Comparison of ENCODE assay signal across 19 mouse cellular contexts in the genomic region with DNA sequence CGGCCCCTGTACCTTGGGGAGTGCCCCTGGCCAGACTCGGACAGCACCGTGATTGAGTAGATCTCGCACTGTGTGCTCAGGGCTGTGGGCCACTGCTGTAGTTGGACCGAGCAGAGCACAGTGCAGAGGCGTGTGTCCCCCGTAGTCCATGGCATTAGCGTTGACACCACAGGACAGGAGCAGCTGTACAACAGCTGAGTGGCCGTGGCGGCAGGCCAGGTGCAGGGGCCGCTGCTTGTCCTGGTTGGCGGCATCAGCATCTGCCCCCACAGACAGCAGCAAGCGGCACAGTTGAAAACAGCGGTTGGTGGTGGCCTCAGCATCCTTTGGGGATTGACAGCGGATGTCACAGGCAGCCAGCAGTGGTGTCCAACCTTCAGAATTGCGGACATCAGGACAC. TPM values are rescaled to one million over a fixed set of nuclear protein-coding genes. Genes with fewer than 3 reads are reported as not detected.
DNase-seq lines count a peak whose midpoint lies in the region; ATAC-seq lines count a peak whose summit lies in the region.
"Had no signal": no experiment of that assay in that cellular context is flagged by ENCODE, and none has a peak within 500 bp of the region (broad histone marks: within the 10 kb centered on the region; RNA-seq: fewer than 3 reads in every experiment).

No protein-coding gene starts in this region.

- ATAC-seq in heart, embryonic 11.5 days (replicated peaks; ENCODE audit: insufficient number of reproducible peaks, low FRiP score, low TSS enrichment) = no peak
- ATAC-seq in neural tube, embryonic 12.5 days (ENCODE audit: low FRiP score, low read depth) = no peak
- ATAC-seq in neural tube, embryonic 15.5 days (ENCODE audit: low FRiP score) = no peak

- no peak for DNase-seq in heart, adult 8-10 months (ENCODE audit: low spot score)
- peak; percentile 60 for DNase-seq in gastrocnemius, postnatal 25 days
- DNase-seq in lung, postnatal 4 days = no peak
- no peak for DNase-seq in urinary bladder, postnatal 25 days (ENCODE audit: low spot score)
- DNase-seq: adrenal gland, postnatal 36 days; lung, adult 18-20 months; retina, postnatal 1 day had no signal

- peaks cover 18% of the 10 kb centered on the region for H3K27me3 ChIP-seq in heart, embryonic 11.5 days (ENCODE audit: control insufficient read depth, insufficient read depth, low read length)
- peaks cover 18% of the 10 kb centered on the region for H3K27me3 ChIP-seq in neural tube, embryonic 12.5 days (replicated peaks)
- peaks cover 12% of the 10 kb centered on the region; the same call in 1 of the 2 replicates for H3K27me3 ChIP-seq in neural tube, embryonic 15.5 days (replicated peaks)

- no peak overlapping the region for H3K27ac ChIP-seq in heart, embryonic 11.5 days (ENCODE audit: low read depth, low read length)
- no peak overlapping the region for H3K27ac ChIP-seq in neural tube, embryonic 12.5 days
- no peak overlapping the region for H3K27ac ChIP-seq in neural tube, embryonic 15.5 days (replicated peaks)
- H3K27ac ChIP-seq: heart, embryonic 15.5 days; limb, embryonic 12.5 days had no signal

- H3K36me3 ChIP-seq in heart, embryonic 11.5 days (ENCODE audit: control insufficient read depth, insufficient read depth, low read length) = no peaks in the 10 kb centered on the region
- no peaks in the 10 kb centered on the region for H3K36me3 ChIP-seq in neural tube, embryonic 12.5 days
- no peaks in the 10 kb centered on the region for H3K36me3 ChIP-seq in neural tube, embryonic 15.5 days
- H3K36me3 ChIP-seq: heart, embryonic 15.5 days; limb, embryonic 12.5 days had no signal

- H3K9ac ChIP-seq in heart, embryonic 11.5 days (ENCODE audit: low read depth, low read length) = 0 out of 2 replicates have a peak overlapping the region, but pooled peaks have one; percentile 16
- peak overlapping the region; percentile 38; the same call in 1 of the 2 replicates for H3K9ac ChIP-seq in neural tube, embryonic 12.5 days
- H3K9ac ChIP-seq in neural tube, embryonic 15.5 days (replicated peaks) = no peak overlapping the region
- H3K9ac ChIP-seq: heart, embryonic 15.5 days; limb, embryonic 12.5 days had no signal

- peaks cover 16% of the 10 kb centered on the region for H3K4me1 ChIP-seq in heart, embryonic 11.5 days (ENCODE audit: control insufficient read depth, insufficient read depth, low read length)
- peaks cover 10% of the 10 kb centered on the region for H3K4me1 ChIP-seq in neural tube, embryonic 12.5 days
- H3K4me1 ChIP-seq in neural tube, embryonic 15.5 days = peaks cover 22% of the 10 kb centered on the region; the same call in 1 of the 2 replicates

- H3K9me3 ChIP-seq in heart, embryonic 11.5 days (replicated peaks; ENCODE audit: control insufficient read depth, low read length) = no peaks in the 10 kb centered on the region
- no peaks in the 10 kb centered on the region for H3K9me3 ChIP-seq in neural tube, embryonic 12.5 days
- no peaks in the 10 kb centered on the region for H3K9me3 ChIP-seq in neural tube, embryonic 15.5 days (replicated peaks)
- H3K9me3 ChIP-seq: heart, embryonic 15.5 days; limb, embryonic 12.5 days had no signal

- no peak overlapping the region for H3K4me3 ChIP-seq in heart, embryonic 11.5 days (ENCODE audit: low read depth, low read length)
- no peak overlapping the region for H3K4me3 ChIP-seq in neural tube, embryonic 12.5 days
- H3K4me3 ChIP-seq in neural tube, embryonic 15.5 days (replicated peaks) = no peak overlapping the region
- H3K4me3 ChIP-seq: heart, embryonic 15.5 days; limb, embryonic 12.5 days had no signal

- H3K4me2 ChIP-seq in heart, embryonic 11.5 days = no peak overlapping the region
- H3K4me2 ChIP-seq in neural tube, embryonic 12.5 days (replicated peaks) = no peak overlapping the region
- no peak overlapping the region for H3K4me2 ChIP-seq in neural tube, embryonic 15.5 days
- H3K4me2 ChIP-seq: heart, embryonic 15.5 days; limb, embryonic 12.5 days had no signal

- 69% methylated on average over 16 of the region's 16 CpGs for WGBS in heart, embryonic 11.5 days (ENCODE audit: insufficient replicate concordance)
- WGBS in neural tube, embryonic 12.5 days = 71% methylated on average over 16 of the region's 16 CpGs
- 64% methylated on average over 16 of the region's 16 CpGs for WGBS in neural tube, embryonic 15.5 days

RNA-seq across cellular contexts. Expression of gene Asb10, which starts 3.2 kb away (rescaled TPM):
- polyA plus RNA-seq in heart, embryonic 11.5 days (2014; fragmentation: Nextera tagmentation; extraction: Ambion mirVana) = 3.2 and 3.4 TPM in 2 replicates
- total RNA-seq in heart, adult 8-10 months (2022) = 100 to 1,000 TPM in 2 of 4 experiments, 10 to 100 TPM in 2; 97.3 to 112 (median 103) TPM
- polyA plus RNA-seq in neural tube, embryonic 12.5 days (2016; fragmentation: Nextera tagmentation; extraction: Ambion mirVana) = 0.37 and 0.82 TPM in 2 replicates
- 0.40 and 0.87 TPM in 2 replicates for polyA plus RNA-seq in neural tube, embryonic 15.5 days (2015; fragmentation: Nextera tagmentation; extraction: Ambion mirVana)
- total RNA-seq in gastrocnemius, postnatal 25 days (2021) = 10 to 100 TPM; 33.2 to 66.7 TPM
- total RNA-seq: megakaryocyte progenitor cell, adult 5-6 weeks; monocyte, adult 5-6 weeks; neutrophil, adult 5-6 weeks had no signal

RNA-seq across cellular contexts. Expression of gene Gbx1, which starts 10.6 kb away (rescaled TPM):
- 0.04 TPM in 1 of 2 replicates, not detected in the other for polyA plus RNA-seq in heart, embryonic 11.5 days (2014; fragmentation: Nextera tagmentation; extraction: Ambion mirVana)
- total RNA-seq in heart, adult 8-10 months (2022) = not detected
- 11.0 and 12.0 TPM in 2 replicates for polyA plus RNA-seq in neural tube, embryonic 12.5 days (2016; fragmentation: Nextera tagmentation; extraction: Ambion mirVana)
- polyA plus RNA-seq in neural tube, embryonic 15.5 days (2015; fragmentation: Nextera tagmentation; extraction: Ambion mirVana) = 5.9 and 13.7 TPM in 2 replicates
- total RNA-seq in gastrocnemius, postnatal 25 days (2021) = not detected
- total RNA-seq: adrenal gland, postnatal 36 days; layer of hippocampus, adult 18-20 months; megakaryocyte progenitor cell, adult 5-6 weeks; monocyte, adult 5-6 weeks; neutrophil, adult 5-6 weeks had no signal
- polyA plus RNA-seq: heart, embryonic 15.5 days; small intestine, adult 2 months; stomach, embryonic 14.5 days; thymus, postnatal 0 days had no signal

RNA-seq across cellular contexts. Expression of gene 4931409K22Rik, which starts 19.0 kb away (rescaled TPM):
- polyA plus RNA-seq in heart, embryonic 11.5 days (2014; fragmentation: Nextera tagmentation; extraction: Ambion mirVana) = not detected in 2 replicates
- total RNA-seq in heart, adult 8-10 months (2022) = not detected
- 0.15 and 0.20 TPM in 2 replicates for polyA plus RNA-seq in neural tube, embryonic 12.5 days (2016; fragmentation: Nextera tagmentation; extraction: Ambion mirVana)
- polyA plus RNA-seq in neural tube, embryonic 15.5 days (2015; fragmentation: Nextera tagmentation; extraction: Ambion mirVana) = 0.24 and 0.26 TPM in 2 replicates
- total RNA-seq in gastrocnemius, postnatal 25 days (2021) = not detected
- total RNA-seq: adrenal gland, postnatal 36 days; layer of hippocampus, adult 18-20 months; megakaryocyte progenitor cell, adult 5-6 weeks; monocyte, adult 5-6 weeks; neutrophil, adult 5-6 weeks had no signal
- polyA plus RNA-seq: heart, embryonic 15.5 days; small intestine, adult 2 months; thymus, postnatal 0 days had no signal

RNA-seq across cellular contexts. Expression of gene Abcf2, which starts 39.6 kb away (rescaled TPM):
- polyA plus RNA-seq in heart, embryonic 11.5 days (2014; fragmentation: Nextera tagmentation; extraction: Ambion mirVana) = 75.6 and 78.6 TPM in 2 replicates
- total RNA-seq in heart, adult 8-10 months (2022) = 10 to 100 TPM; 53.6 to 60.6 (median 56.2) TPM
- 114 and 123 TPM in 2 replicates for polyA plus RNA-seq in neural tube, embryonic 12.5 days (2016; fragmentation: Nextera tagmentation; extraction: Ambion mirVana)
- 82.8 and 93.1 TPM in 2 replicates for polyA plus RNA-seq in neural tube, embryonic 15.5 days (2015; fragmentation: Nextera tagmentation; extraction: Ambion mirVana)
- 10 to 100 TPM; 88.0 to 97.0 TPM for total RNA-seq in gastrocnemius, postnatal 25 days (2021)

RNA-seq across cellular contexts. Expression of gene Chpf2, which starts 48.9 kb away (rescaled TPM):
- 8.1 and 9.8 TPM in 2 replicates for polyA plus RNA-seq in heart, embryonic 11.5 days (2014; fragmentation: Nextera tagmentation; extraction: Ambion mirVana)
- total RNA-seq in heart, adult 8-10 months (2022) = 1 to 10 TPM; 7.4 to 9.5 (median 7.7) TPM
- polyA plus RNA-seq in neural tube, embryonic 12.5 days (2016; fragmentation: Nextera tagmentation; extraction: Ambion mirVana) = 19.8 and 21.6 TPM in 2 replicates
- polyA plus RNA-seq in neural tube, embryonic 15.5 days (2015; fragmentation: Nextera tagmentation; extraction: Ambion mirVana) = 19.3 and 21.2 TPM in 2 replicates
- 1 to 10 TPM; 8.0 to 10.0 TPM for total RNA-seq in gastrocnemius, postnatal 25 days (2021)
